Mouse (Mus musculus) neural tube, embryonic 13.5 days (tissue): Measurements from ENCODE around the gene Tmem145. TPM values are rescaled to one million over a fixed set of nuclear protein-coding genes. Genes with fewer than 3 reads are reported as not detected.

Experiments used
- ATAC-seq: fragments of 200-750 bp; cut with Nextera tagmentation; 2 replicates; pipeline ENCODE4 v1.8.0; 2017; ENCODE audit warnings: low read depth, mild to moderate bottlenecking, moderate TSS enrichment, moderate library complexity
- H3K27ac ChIP-seq: fragments of 300-500 bp; sonication (generic); replicated peaks from 2 replicates; pipeline ENCODE4 v1.5.1; 2015; ENCODE audit warnings: moderate library complexity, mild to moderate bottlenecking, inconsistent platforms
- H3K27me3 ChIP-seq: fragments of 300-500 bp; sonication (generic); 2 replicates; pipeline ENCODE4 v1.6.1; 2015; ENCODE audit warnings: mild to moderate bottlenecking, inconsistent platforms
- H3K36me3 ChIP-seq: fragments of 300-500 bp; sonication (generic); 2 replicates; pipeline ENCODE4 v1.6.1; 2015; ENCODE audit warnings: mild to moderate bottlenecking, inconsistent platforms
- H3K4me1 ChIP-seq: fragments of 300-500 bp; sonication (generic); replicated peaks from 2 replicates; pipeline ENCODE4 v1.6.1; 2015; ENCODE audit warnings: inconsistent platforms
- H3K4me2 ChIP-seq: fragments of 300-500 bp; sonication (generic); 2 replicates; pipeline ENCODE4 v1.6.1; 2015; ENCODE audit warnings: inconsistent platforms, mild to moderate bottlenecking, moderate library complexity
- H3K4me3 ChIP-seq: fragments of 300-500 bp; sonication (generic); 2 replicates; pipeline ENCODE4 v1.5.1; 2015; ENCODE audit warnings: mild to moderate bottlenecking, inconsistent platforms
- H3K9ac ChIP-seq: fragments of 300-500 bp; sonication (generic); 2 replicates; pipeline ENCODE4 v1.6.1; 2015; ENCODE audit warnings: moderate library complexity, mild to moderate bottlenecking, inconsistent platforms
- H3K9me3 ChIP-seq: fragments of 300-500 bp; sonication (generic); 2 replicates; pipeline ENCODE4 v1.6.1; 2016; ENCODE audit warnings: inconsistent platforms
- WGBS: fragments of 180-500 bp; shearing (Covaris S2); methylation state at CpG from one replicate; pipeline ENCODE4 v1.1.7; 2015; 5-methylcytosine and 5-hydroxymethylcytosine counted together
- polyA plus RNA-seq: library from polyadenylated mRNA; unstranded; fragments of >200 nt; fragmentation: Nextera tagmentation; extraction: Ambion mirVana; gene quantifications from 2 replicates; pipeline ENCODE4 v1.2.1, GENCODE M21; 2015

Tmem145 gene
- polyA plus RNA-seq, 1 experiment from 2014 or later, result 52.2 TPM

DNA sequence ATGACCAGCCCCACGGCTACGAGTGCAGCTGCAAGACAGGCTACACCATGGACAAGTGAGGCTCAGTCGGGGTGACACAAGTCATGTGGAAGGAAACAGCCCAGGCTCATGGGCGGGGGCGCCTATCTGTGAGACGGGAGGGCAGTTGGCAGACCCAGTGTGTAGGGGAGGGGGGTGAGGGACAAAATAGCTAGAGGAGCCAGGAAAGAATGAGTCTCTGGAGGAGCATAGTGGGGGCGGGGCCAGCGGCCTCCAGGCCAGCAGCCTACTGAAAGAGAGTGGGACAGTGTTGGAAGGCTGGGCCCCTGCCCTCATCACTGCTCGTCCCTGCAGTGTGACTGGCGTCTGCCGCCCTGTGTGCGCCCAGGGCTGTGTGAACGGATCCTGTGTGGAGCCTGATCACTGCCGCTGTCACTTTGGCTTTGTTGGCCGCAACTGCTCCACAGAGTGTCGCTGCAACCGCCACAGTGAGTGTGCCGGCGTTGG is 52.9 kb downstream of the Tmem145 start:
- H3K27me3 ChIP-seq, result no peaks in the 10 kb centered on the region
- ATAC-seq, result peak; percentile 80
- no peaks in the 10 kb centered on the region for H3K9me3 ChIP-seq
- H3K4me3 ChIP-seq, result no peak overlapping the region
- peak overlapping the region; percentile 20; the same call in 1 of the 2 replicates for H3K4me2 ChIP-seq
- peak overlapping the region; percentile 69 for H3K27ac ChIP-seq
- H3K9ac ChIP-seq, result peak overlapping the region; percentile 38
- H3K4me1 ChIP-seq, result peaks cover 17% of the 10 kb centered on the region
- WGBS, result 46% methylated on average over 19 of the region's 19 CpGs
- H3K36me3 ChIP-seq, result peaks cover 97% of the 10 kb centered on the region

DNA sequence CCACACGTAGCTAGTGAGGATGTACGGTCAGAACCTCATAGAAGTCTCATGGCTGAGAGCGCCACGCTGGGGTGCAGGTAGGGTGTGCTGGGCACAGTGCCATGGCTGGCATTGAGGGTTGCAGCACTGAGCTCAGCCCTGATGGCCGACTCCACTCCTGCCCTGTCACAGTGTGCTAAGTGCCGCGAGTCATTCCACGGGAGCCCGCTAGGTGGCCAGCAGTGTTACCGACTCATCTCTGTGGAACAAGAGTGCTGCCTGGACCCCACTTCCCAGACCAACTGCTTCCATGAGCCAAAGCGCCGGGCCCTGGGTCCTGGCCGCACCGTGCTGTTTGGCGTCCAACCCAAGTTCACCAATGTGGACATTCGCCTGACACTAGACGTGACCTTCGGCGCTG is 57.2 kb downstream of the Tmem145 start:
- ATAC-seq, result no peak
- WGBS, result 91% methylated on average over 19 of the region's 19 CpGs
- Histone ChIP-seq H3K27ac (no peak overlapping the region), H3K9ac (no peak overlapping the region), H3K4me2 (no peak overlapping the region), H3K4me3 (no peak overlapping the region), H3K36me3 (peaks cover 68% of the 10 kb centered on the region), H3K9me3 (no peaks in the 10 kb centered on the region), H3K4me1 (peaks cover 47% of the 10 kb centered on the region), H3K27me3 (peaks cover 34% of the 10 kb centered on the region)

DNA sequence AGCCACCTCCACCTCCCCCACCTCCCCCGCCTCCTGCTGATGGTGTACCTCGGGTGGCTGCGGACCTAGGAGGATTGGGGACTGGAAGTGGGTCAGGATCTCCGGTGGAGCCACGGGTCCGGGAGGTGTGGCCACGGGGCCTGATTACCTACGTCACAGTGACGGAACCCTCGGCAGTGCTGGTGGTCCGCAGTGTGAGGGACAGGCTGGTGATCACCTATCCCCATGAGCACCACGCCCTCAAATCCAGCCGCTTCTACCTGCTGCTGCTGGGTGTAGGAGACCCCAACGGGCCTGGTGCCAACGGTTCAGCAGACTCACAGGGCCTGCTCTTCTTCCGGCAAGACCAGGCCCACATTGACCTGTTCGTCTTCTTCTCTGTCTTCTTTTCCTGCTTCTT is 57.7 kb downstream of the Tmem145 start:
- WGBS, result 96% methylated on average over 17 of the region's 17 CpGs
- Histone ChIP-seq H3K36me3 (peaks cover 63% of the 10 kb centered on the region), H3K27ac (no peak overlapping the region), H3K4me3 (no peak overlapping the region), H3K27me3 (peaks cover 39% of the 10 kb centered on the region), H3K4me1 (peaks cover 42% of the 10 kb centered on the region), H3K9me3 (no peaks in the 10 kb centered on the region), H3K9ac (no peak overlapping the region), H3K4me2 (no peak overlapping the region)
- no peak for ATAC-seq

Other genes starting within 250 kb of the Tmem145 start
- gene Grik5, start 233.8 kb upstream of the Tmem145 start, polyA plus RNA-seq, result 15.2 and 15.3 TPM in 2 replicates
- gene Zfp574, start 233.5 kb upstream of the Tmem145 start, polyA plus RNA-seq, result 32.8 and 35.4 TPM in 2 replicates
- gene Pou2f2, start 126.4 kb upstream of the Tmem145 start, polyA plus RNA-seq, result 28.0 and 29.4 TPM in 2 replicates
- gene Dedd2, start 85.5 kb upstream of the Tmem145 start, polyA plus RNA-seq, result 16.6 and 17.7 TPM in 2 replicates
- 2.0 and 2.1 TPM in 2 replicates for gene Zfp526, start 84.7 kb upstream of the Tmem145 start, polyA plus RNA-seq
- gene Gsk3a, start 68.3 kb upstream of the Tmem145 start, polyA plus RNA-seq, result 16.5 and 16.8 TPM in 2 replicates
- 4.9 and 8.0 TPM in 2 replicates for gene Erf, start 55.3 kb upstream of the Tmem145 start, polyA plus RNA-seq
- 40.2 and 43.4 TPM in 2 replicates for gene Cic, start 38.4 kb upstream of the Tmem145 start, polyA plus RNA-seq
- gene Pafah1b3, start 8.1 kb upstream of the Tmem145 start, polyA plus RNA-seq, result 525 and 535 TPM in 2 replicates
- 2.1 and 2.9 TPM in 2 replicates for gene Prr19, start 4.7 kb upstream of the Tmem145 start, polyA plus RNA-seq
- 18.3 TPM in 2 replicates for gene Megf8, start 11.1 kb downstream of the Tmem145 start, polyA plus RNA-seq
- gene Cnfn, start 63.6 kb downstream of the Tmem145 start, polyA plus RNA-seq, result not detected in 2 replicates
- 9.9 and 11.4 TPM in 2 replicates for gene Lipe, start 92.6 kb downstream of the Tmem145 start, polyA plus RNA-seq
- 0.41 and 0.63 TPM in 2 replicates for gene Cxcl17, start 106.8 kb downstream of the Tmem145 start, polyA plus RNA-seq
- 1.5 and 2.2 TPM in 2 replicates for gene Ceacam1, start 171.5 kb downstream of the Tmem145 start, polyA plus RNA-seq
- gene Ceacam2, start 233.8 kb downstream of the Tmem145 start, polyA plus RNA-seq, result 0.14 TPM in 1 of 2 replicates, not detected in the other